Mouse (Mus musculus): ENCODE data around the gene Mfn1. TPM values are rescaled to one million over a fixed set of nuclear protein-coding genes. Genes with fewer than 3 reads are reported as not detected.

Mfn1 gene
- polyA plus RNA-seq (2015; fragmentation: Nextera tagmentation; extraction: Ambion mirVana): 12.5 and 13.1 TPM in 2 replicates

DNA sequence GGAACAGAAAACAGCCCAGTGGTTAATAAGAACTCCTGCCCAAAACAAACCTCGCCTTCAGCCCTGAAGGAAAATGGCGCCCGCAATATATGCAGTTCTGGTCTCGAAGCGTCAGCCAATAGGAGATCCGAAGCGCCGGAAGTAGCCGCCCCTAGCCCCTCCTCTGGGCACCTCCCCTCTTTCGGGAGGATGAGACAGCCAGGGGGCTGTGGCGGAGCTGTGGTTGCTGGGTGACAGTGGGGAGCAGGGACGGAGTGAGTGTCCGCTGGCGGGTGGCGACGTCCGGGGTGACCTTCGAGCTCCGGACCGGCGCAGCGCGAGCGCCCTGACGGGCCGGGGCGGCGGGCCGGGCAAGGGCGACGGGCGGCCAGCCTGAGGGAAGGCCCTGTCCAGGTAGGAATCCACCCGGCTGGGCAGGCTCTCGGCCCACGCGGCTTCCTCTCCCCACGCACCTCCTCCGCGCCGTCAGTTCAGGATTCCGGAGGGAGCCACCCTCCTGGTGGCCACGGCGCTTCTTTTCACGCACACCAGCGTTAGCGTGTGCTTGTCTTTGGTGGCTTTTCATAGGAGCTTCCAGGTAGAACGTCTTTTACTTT is at the start of gene Mfn1:
Gene Mfn1, plus strand, starts transcription at position 163 of the 596 bp plus-strand sequence.
- peaks cover 22% of the 10 kb centered on the region for H3K36me3 ChIP-seq (replicated peaks)
- H3K27ac ChIP-seq (replicated peaks): peak within 1 kb of the TSS; percentile 87
- H3K4me1 ChIP-seq (replicated peaks): peaks cover 25% of the 10 kb centered on the region
- peak within 1 kb of the TSS; percentile 76 for H3K4me2 ChIP-seq
- H3K27me3 ChIP-seq: no peaks in the 10 kb centered on the region
- peak within 1 kb of the TSS; percentile 87 for H3K9ac ChIP-seq
- H3K4me3 ChIP-seq (replicated peaks): peak within 1 kb of the TSS; percentile 85
- WGBS (ENCODE audit: insufficient replicate concordance): under 1% methylated on average over 47 of the region's 47 CpGs
- no peaks in the 10 kb centered on the region for H3K9me3 ChIP-seq (replicated peaks)
- peak; percentile 99 for ATAC-seq (ENCODE audit: insufficient read depth)

- Histone ChIP-seq H3K4me3 (replicated peaks) (no peak overlapping the region), H3K9me3 (replicated peaks) (no peaks in the 10 kb centered on the region), H3K27me3 (no peaks in the 10 kb centered on the region), H3K9ac (no peak overlapping the region), H3K36me3 (replicated peaks) (no peaks in the 10 kb centered on the region), H3K4me2 (no peak overlapping the region), H3K4me1 (replicated peaks) (no peaks in the 10 kb centered on the region), H3K27ac (replicated peaks) (no peak overlapping the region)
- 61% methylated on average over 7 of the region's 7 CpGs for WGBS (ENCODE audit: insufficient replicate concordance)
- no peak for ATAC-seq (ENCODE audit: insufficient read depth)
Measured at GRCm38 (mm10) chr3:32479961-32480360, 49.3 kb upstream of the Mfn1 start.

GRCm38 (mm10) chr3:32483035-32483434 is 46.2 kb upstream of the Mfn1 start:
- no peaks in the 10 kb centered on the region for H3K9me3 ChIP-seq (replicated peaks)

DNA sequence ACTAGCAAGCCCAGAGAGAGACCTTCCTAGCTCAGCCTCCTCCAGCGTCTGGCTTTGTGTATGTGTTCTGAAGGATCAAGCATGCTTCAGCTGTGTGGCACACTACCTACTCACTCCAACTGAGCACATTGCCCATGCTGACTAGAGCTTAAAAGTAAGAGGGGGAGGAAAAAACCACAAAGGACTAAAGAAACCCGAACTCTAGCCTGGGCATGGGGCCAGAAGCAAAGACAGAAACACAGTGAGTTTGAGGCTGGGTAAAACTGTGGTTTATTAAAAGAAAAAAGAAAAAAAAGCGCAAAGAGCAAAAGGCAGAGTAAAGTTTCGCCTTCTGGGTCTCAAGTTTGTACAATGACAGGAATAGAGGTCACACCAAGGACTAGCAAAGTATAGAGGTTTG is 42.7 kb upstream of the Mfn1 start:
- Histone ChIP-seq H3K27me3 (no peaks in the 10 kb centered on the region), H3K4me1 (replicated peaks) (no peaks in the 10 kb centered on the region), H3K27ac (replicated peaks) (no peak overlapping the region), H3K9me3 (replicated peaks) (no peaks in the 10 kb centered on the region), H3K9ac (no peak overlapping the region), H3K4me3 (replicated peaks) (no peak overlapping the region), H3K36me3 (replicated peaks) (no peaks in the 10 kb centered on the region), H3K4me2 (no peak overlapping the region)
- 49% methylated on average over 4 of the region's 4 CpGs for WGBS (ENCODE audit: insufficient replicate concordance)
- no peak for ATAC-seq (ENCODE audit: insufficient read depth)

More at GRCm38 (mm10) chr3:32483035-32483434, 46.2 kb upstream of the Mfn1 start:
- Histone ChIP-seq H3K27ac (replicated peaks) (no peak overlapping the region), H3K9ac (no peak overlapping the region), H3K36me3 (replicated peaks) (no peaks in the 10 kb centered on the region), H3K4me3 (replicated peaks) (no peak overlapping the region), H3K27me3 (no peaks in the 10 kb centered on the region), H3K4me2 (no peak overlapping the region), H3K4me1 (replicated peaks) (no peaks in the 10 kb centered on the region)
- WGBS (ENCODE audit: insufficient replicate concordance): 56% methylated on average over 3 of the region's 3 CpGs
- ATAC-seq (ENCODE audit: insufficient read depth): no peak

- WGBS (ENCODE audit: insufficient replicate concordance): 62% methylated on average over 6 of the region's 6 CpGs
- Histone ChIP-seq H3K4me3 (replicated peaks) (no peak overlapping the region), H3K4me2 (no peak overlapping the region), H3K4me1 (replicated peaks) (no peaks in the 10 kb centered on the region), H3K27me3 (no peaks in the 10 kb centered on the region), H3K9me3 (replicated peaks) (no peaks in the 10 kb centered on the region), H3K27ac (replicated peaks) (no peak overlapping the region), H3K9ac (no peak overlapping the region), H3K36me3 (replicated peaks) (no peaks in the 10 kb centered on the region)
- ATAC-seq (ENCODE audit: insufficient read depth): no peak
Measured at GRCm38 (mm10) chr3:32488172-32488571, 41.1 kb upstream of the Mfn1 start.

DNA sequence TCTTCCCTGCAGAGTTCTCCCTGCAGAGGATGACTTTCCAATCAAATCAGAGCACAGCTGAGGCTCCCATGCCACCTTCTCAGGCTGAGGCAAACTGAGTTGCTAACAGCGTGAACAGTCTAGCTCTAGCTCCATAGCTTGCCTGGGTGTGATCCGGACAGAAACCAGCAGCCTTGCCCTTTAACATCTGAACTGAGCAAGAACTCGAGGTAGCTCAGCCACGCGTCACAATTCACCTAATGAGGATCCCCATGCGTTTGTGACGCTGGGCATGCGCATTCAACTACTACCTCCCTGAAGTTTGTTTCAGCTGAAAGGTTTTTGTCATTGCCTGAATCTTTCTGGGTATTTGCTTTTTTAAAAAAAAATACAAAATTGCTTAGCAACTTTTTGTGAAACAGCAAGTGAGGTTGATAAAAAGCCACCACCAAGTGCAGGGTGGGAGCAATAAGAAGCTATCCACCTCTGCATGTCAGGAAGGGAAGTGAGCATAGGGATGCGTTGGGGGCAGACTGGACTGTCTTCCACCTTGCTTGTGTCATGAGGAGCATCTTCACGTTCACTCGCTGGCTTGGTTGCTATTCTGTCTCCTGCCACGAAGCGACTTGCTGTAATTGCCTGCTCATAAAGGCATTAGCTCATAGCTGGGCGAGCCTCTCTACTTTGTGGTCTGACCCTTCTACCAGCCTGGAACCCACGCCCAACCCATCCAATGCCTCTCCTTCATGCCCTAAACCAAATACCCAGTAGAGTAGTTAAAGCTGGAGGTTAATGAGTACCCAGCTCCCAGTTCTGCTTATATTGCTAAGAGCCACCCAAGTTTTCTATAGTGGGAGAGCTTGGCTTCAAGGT is 39.0 kb upstream of the Mfn1 start:
- Histone ChIP-seq H3K9ac (no peak overlapping the region), H3K4me2 (no peak overlapping the region), H3K27ac (replicated peaks) (no peak overlapping the region), H3K27me3 (no peaks in the 10 kb centered on the region), H3K4me3 (replicated peaks) (no peak overlapping the region), H3K36me3 (replicated peaks) (no peaks in the 10 kb centered on the region), H3K9me3 (replicated peaks) (no peaks in the 10 kb centered on the region), H3K4me1 (replicated peaks) (peaks cover 4% of the 10 kb centered on the region; the same call in 1 of the 2 replicates)
- ATAC-seq (ENCODE audit: insufficient read depth): no peak
- 63% methylated on average over 15 of the region's 15 CpGs for WGBS (ENCODE audit: insufficient replicate concordance)

- H3K9me3 ChIP-seq (replicated peaks): no peaks in the 10 kb centered on the region
- no peak for ATAC-seq (ENCODE audit: insufficient read depth)
- no peak overlapping the region for H3K9ac ChIP-seq
- H3K4me3 ChIP-seq (replicated peaks): no peak overlapping the region
- peaks cover 4% of the 10 kb centered on the region; the same call in 1 of the 2 replicates for H3K4me1 ChIP-seq (replicated peaks)
- no peak overlapping the region for H3K4me2 ChIP-seq
- H3K36me3 ChIP-seq (replicated peaks): no peaks in the 10 kb centered on the region
- no peaks in the 10 kb centered on the region for H3K27me3 ChIP-seq
- no peak overlapping the region for H3K27ac ChIP-seq (replicated peaks)
Measured at GRCm38 (mm10) chr3:32490928-32491315, 38.3 kb upstream of the Mfn1 start.

DNA sequence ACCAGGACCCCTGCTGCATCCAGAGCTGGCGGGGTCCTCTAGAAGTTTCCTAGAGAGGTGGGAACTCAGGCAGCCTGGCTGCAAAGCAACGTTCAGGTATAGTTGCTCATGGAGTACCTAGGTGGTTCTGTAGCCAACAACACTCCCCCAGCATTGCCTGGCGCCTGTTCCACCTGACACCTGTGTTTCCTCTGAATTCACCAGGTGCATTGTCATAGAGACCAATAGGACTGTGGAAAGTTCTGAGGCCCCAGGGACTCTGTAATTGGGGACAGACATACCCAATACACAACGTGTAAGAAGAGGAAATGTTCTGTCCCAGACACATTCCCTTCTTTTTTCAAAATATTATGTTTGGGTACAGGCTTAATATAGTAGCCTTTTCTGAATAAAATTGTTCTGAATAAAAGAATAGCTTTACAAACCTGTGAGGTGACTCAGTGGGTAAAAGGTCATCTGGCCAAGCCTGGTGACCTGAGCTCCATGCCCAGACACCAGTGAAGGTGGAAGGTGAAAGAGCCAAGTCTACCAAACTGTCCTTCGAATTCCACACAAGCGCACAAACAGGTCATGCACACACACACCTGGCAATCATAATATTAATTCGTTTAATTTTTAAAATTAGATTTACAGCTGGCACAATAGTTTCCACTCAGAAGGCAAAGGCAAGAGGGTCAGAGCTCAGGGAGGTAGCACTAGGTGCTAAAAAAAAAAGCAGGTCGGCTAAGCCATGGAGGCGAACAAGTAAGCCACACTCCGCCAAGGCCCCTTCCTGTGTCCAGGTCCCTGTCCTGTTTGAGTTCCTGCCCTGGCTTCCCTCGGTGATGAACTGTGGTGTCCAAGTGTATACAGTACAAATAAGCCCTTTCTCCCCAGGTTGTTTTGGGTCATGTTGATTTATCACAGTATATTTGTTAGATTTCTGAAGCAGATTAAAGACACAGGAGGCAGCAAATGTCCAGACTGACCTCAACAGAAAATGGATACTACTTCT is 36.9 kb upstream of the Mfn1 start, which contains the start of gene Kcnmb3:
Gene Kcnmb3, minus strand, starts transcription at position 135 of the 994 bp plus-strand sequence.
- no peak within 1 kb of the TSS for H3K4me2 ChIP-seq
- 59% methylated on average over 11 of the region's 11 CpGs for WGBS (ENCODE audit: insufficient replicate concordance)
- peaks cover 4% of the 10 kb centered on the region; the same call in 1 of the 2 replicates for H3K4me1 ChIP-seq (replicated peaks)
- H3K27ac ChIP-seq (replicated peaks): no peak within 1 kb of the TSS
- H3K9ac ChIP-seq: no peak within 1 kb of the TSS
- H3K9me3 ChIP-seq (replicated peaks): no peaks in the 10 kb centered on the region
- no peak within 1 kb of the TSS for H3K4me3 ChIP-seq (replicated peaks)
- ATAC-seq (ENCODE audit: insufficient read depth): no peak
- H3K36me3 ChIP-seq (replicated peaks): no peaks in the 10 kb centered on the region
- no peaks in the 10 kb centered on the region for H3K27me3 ChIP-seq

DNA sequence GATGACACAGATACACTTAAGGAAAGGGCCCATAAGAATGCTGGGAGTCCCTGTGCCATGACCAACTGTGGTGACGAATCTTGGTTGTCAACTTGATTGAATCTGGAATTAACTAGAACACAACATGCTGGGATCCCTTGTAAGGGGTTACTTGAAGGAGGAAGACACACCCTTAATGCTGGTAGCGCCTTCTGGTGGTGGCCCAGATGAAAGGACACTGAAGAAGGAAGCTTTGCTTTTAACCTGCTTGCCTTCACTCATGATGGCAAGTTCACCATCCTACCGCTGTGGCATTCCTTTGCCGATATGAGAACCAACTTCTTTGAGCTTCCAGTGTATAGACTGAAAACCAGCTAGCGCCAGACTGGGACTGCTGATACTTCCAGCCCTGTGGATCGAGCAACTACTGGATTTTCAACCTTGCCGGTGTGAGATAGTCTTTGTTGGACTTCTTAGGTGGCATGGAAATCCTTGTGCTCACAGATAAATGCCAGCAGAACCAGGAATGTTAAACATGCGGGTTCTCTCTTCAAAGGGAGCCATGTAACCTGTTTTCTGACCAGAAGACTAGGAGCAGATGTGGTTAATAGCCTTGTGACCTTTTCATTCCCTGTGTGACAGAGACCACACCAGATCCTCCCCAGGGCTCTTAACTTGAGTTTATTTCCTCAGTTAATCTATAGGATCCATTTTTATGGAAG is 34.7 kb upstream of the Mfn1 start:
- H3K36me3 ChIP-seq (replicated peaks): no peaks in the 10 kb centered on the region
- H3K9ac ChIP-seq: no peak overlapping the region
- H3K4me2 ChIP-seq: no peak overlapping the region
- H3K9me3 ChIP-seq (replicated peaks): no peaks in the 10 kb centered on the region
- H3K4me1 ChIP-seq (replicated peaks): peaks cover 4% of the 10 kb centered on the region; the same call in 1 of the 2 replicates
- 65% methylated on average over 8 of the region's 8 CpGs for WGBS (ENCODE audit: insufficient replicate concordance)
- no peak for ATAC-seq (ENCODE audit: insufficient read depth)
- no peaks in the 10 kb centered on the region for H3K27me3 ChIP-seq
- H3K27ac ChIP-seq (replicated peaks): no peak overlapping the region
- H3K4me3 ChIP-seq (replicated peaks): no peak overlapping the region

GRCm38 (mm10) chr3:32495088-32495770 is 34.0 kb upstream of the Mfn1 start:
- H3K27ac ChIP-seq (replicated peaks): no peak overlapping the region
- WGBS (ENCODE audit: insufficient replicate concordance): 46% methylated on average over 8 of the region's 8 CpGs

More at GRCm38 (mm10) chr3:32495088-32495770, 34.0 kb upstream of the Mfn1 start:
- H3K4me3 ChIP-seq (replicated peaks): no peak overlapping the region
- no peak overlapping the region for H3K4me2 ChIP-seq
- peaks cover 4% of the 10 kb centered on the region; the same call in 1 of the 2 replicates for H3K4me1 ChIP-seq (replicated peaks)
- no peaks in the 10 kb centered on the region for H3K36me3 ChIP-seq (replicated peaks)
- H3K27me3 ChIP-seq: no peaks in the 10 kb centered on the region
- no peak for ATAC-seq (ENCODE audit: insufficient read depth)
- no peaks in the 10 kb centered on the region for H3K9me3 ChIP-seq (replicated peaks)
- no peak overlapping the region for H3K9ac ChIP-seq

Measured in liver, embryonic 15.5 days (tissue).